In genomic region chr6:115838745-115839144, GRCm38 (mm10) we compare ENCODE assay signal across 7 mouse cellular contexts. TPM values are rescaled to one million over a fixed set of nuclear protein-coding genes. Genes with fewer than 3 reads are reported as not detected.
DNase-seq lines count a peak whose midpoint lies in the region; ATAC-seq lines count a peak whose summit lies in the region.

No protein-coding gene starts in this region.

- peak overlapping the region; percentile 40 for H3K4me3 ChIP-seq in lung, embryonic 16.5 days (ENCODE audit: low read length)
- H3K4me3 ChIP-seq in forebrain, embryonic 15.5 days, result peak overlapping the region; percentile 42
- peak overlapping the region; percentile 38; the same call in 1 of the 2 replicates for H3K4me3 ChIP-seq in limb, embryonic 13.5 days
- H3K4me3 ChIP-seq in stomach, embryonic 15.5 days (replicated peaks), result peak overlapping the region; percentile 35; the same call in 1 of the 2 replicates

- H3K4me1 ChIP-seq in lung, embryonic 16.5 days (replicated peaks; ENCODE audit: control insufficient read depth, insufficient read depth, low read length), result peaks cover 5% of the 10 kb centered on the region; the same call in 1 of the 2 replicates
- H3K4me1 ChIP-seq in forebrain, embryonic 15.5 days, result peaks cover 10% of the 10 kb centered on the region
- H3K4me1 ChIP-seq in limb, embryonic 13.5 days, result peaks cover 8% of the 10 kb centered on the region; the same call in 1 of the 2 replicates
- peaks cover 5% of the 10 kb centered on the region; the same call in 1 of the 2 replicates for H3K4me1 ChIP-seq in stomach, embryonic 15.5 days

- no peaks in the 10 kb centered on the region for H3K9me3 ChIP-seq in lung, embryonic 16.5 days (ENCODE audit: control insufficient read depth, low read length)
- no peaks in the 10 kb centered on the region for H3K9me3 ChIP-seq in forebrain, embryonic 15.5 days
- no peaks in the 10 kb centered on the region for H3K9me3 ChIP-seq in limb, embryonic 13.5 days
- no peaks in the 10 kb centered on the region for H3K9me3 ChIP-seq in stomach, embryonic 15.5 days

- no peak for ATAC-seq in lung, embryonic 16.5 days (ENCODE audit: low read depth)
- peak; percentile 24; the same call in 1 of the 2 replicates for ATAC-seq in forebrain, embryonic 15.5 days (replicated peaks)
- no peak for ATAC-seq in limb, embryonic 13.5 days (ENCODE audit: low FRiP score, low read depth)
- no peak for ATAC-seq in stomach, embryonic 15.5 days (ENCODE audit: insufficient read depth, low FRiP score, low read depth)
- ATAC-seq in megakaryocyte-erythroid progenitor cell, adult 5-6 weeks (replicated peaks; ENCODE audit: low FRiP score, low TSS enrichment, poor library complexity, severe bottlenecking), result no peak

- peak overlapping the region; percentile 49 for H3K9ac ChIP-seq in lung, embryonic 16.5 days (ENCODE audit: low read length)
- H3K9ac ChIP-seq in forebrain, embryonic 15.5 days (replicated peaks), result no peak overlapping the region
- H3K9ac ChIP-seq in limb, embryonic 13.5 days, result no peak overlapping the region
- H3K9ac ChIP-seq in stomach, embryonic 15.5 days, result no peak overlapping the region

- WGBS in lung, embryonic 16.5 days, result 65% methylated on average over 5 of the region's 5 CpGs
- WGBS in forebrain, embryonic 15.5 days, result 76% methylated on average over 5 of the region's 5 CpGs
- WGBS in limb, embryonic 13.5 days, result 49% methylated on average over 5 of the region's 5 CpGs
- WGBS in stomach, embryonic 15.5 days, result 68% methylated on average over 5 of the region's 5 CpGs

- no peak overlapping the region for H3K27ac ChIP-seq in lung, embryonic 16.5 days (ENCODE audit: low read length)
- peak overlapping the region; percentile 55; the same call in 1 of the 2 replicates for H3K27ac ChIP-seq in forebrain, embryonic 15.5 days (replicated peaks)
- no peak overlapping the region for H3K27ac ChIP-seq in limb, embryonic 13.5 days
- H3K27ac ChIP-seq in stomach, embryonic 15.5 days, result no peak overlapping the region

- no peak for DNase-seq in lung, postnatal 25 days (ENCODE audit: low spot score)
- no peak for DNase-seq in cerebellum, adult 11 months

- no peaks in the 10 kb centered on the region for H3K27me3 ChIP-seq in lung, embryonic 16.5 days (ENCODE audit: control insufficient read depth, insufficient read depth, low read depth, low read length)
- no peaks in the 10 kb centered on the region for H3K27me3 ChIP-seq in forebrain, embryonic 15.5 days
- H3K27me3 ChIP-seq in limb, embryonic 13.5 days, result no peaks in the 10 kb centered on the region
- no peaks in the 10 kb centered on the region for H3K27me3 ChIP-seq in stomach, embryonic 15.5 days (replicated peaks)

- H3K36me3 ChIP-seq in lung, embryonic 16.5 days (ENCODE audit: control insufficient read depth, insufficient read depth, low read length), result no peaks in the 10 kb centered on the region; the same call in 1 of the 2 replicates
- peaks cover 20% of the 10 kb centered on the region for H3K36me3 ChIP-seq in forebrain, embryonic 15.5 days
- H3K36me3 ChIP-seq in limb, embryonic 13.5 days, result peaks cover 23% of the 10 kb centered on the region
- peaks cover 8% of the 10 kb centered on the region for H3K36me3 ChIP-seq in stomach, embryonic 15.5 days

- peak overlapping the region; percentile 63 for H3K4me2 ChIP-seq in lung, embryonic 16.5 days (ENCODE audit: low read depth, low read length)
- H3K4me2 ChIP-seq in forebrain, embryonic 15.5 days (replicated peaks), result peak overlapping the region; percentile 68
- peak overlapping the region; percentile 69 for H3K4me2 ChIP-seq in limb, embryonic 13.5 days (replicated peaks)
- peak overlapping the region; percentile 70 for H3K4me2 ChIP-seq in stomach, embryonic 15.5 days

RNA-seq across cellular contexts. Expression of gene Efcab12, which starts 0.5 kb away (rescaled TPM):
- polyA plus RNA-seq in lung, embryonic 16.5 days (2015; fragmentation: Nextera tagmentation; extraction: Ambion mirVana), result 1.8 and 2.1 TPM in 2 replicates
- polyA plus RNA-seq in forebrain, embryonic 15.5 days (2015; fragmentation: Nextera tagmentation; extraction: Ambion mirVana), result 1.8 and 2.0 TPM in 2 replicates
- 0.41 and 0.54 TPM in 2 replicates for polyA plus RNA-seq in limb, embryonic 13.5 days (2015; fragmentation: Nextera tagmentation; extraction: Ambion mirVana)
- polyA plus RNA-seq in stomach, embryonic 15.5 days (2015; fragmentation: Nextera tagmentation; extraction: Ambion mirVana), result 0.58 and 0.71 TPM in 2 replicates
- total RNA-seq in megakaryocyte-erythroid progenitor cell, adult 5-6 weeks (2014; fragmentation: Nextera tagmentation), result not detected in 2 replicates
- total RNA-seq in megakaryocyte-erythroid progenitor cell, adult 5-6 weeks (2017), result 0.05 TPM in 1 of 2 replicates, not detected in the other

RNA-seq across cellular contexts. Expression of gene Mbd4, which starts 14.4 kb away (rescaled TPM):
- 22.4 and 23.5 TPM in 2 replicates for polyA plus RNA-seq in lung, embryonic 16.5 days (2015; fragmentation: Nextera tagmentation; extraction: Ambion mirVana)
- 15.5 and 16.3 TPM in 2 replicates for polyA plus RNA-seq in forebrain, embryonic 15.5 days (2015; fragmentation: Nextera tagmentation; extraction: Ambion mirVana)
- polyA plus RNA-seq in limb, embryonic 13.5 days (2015; fragmentation: Nextera tagmentation; extraction: Ambion mirVana), result 23.6 and 27.7 TPM in 2 replicates
- 15.4 and 19.4 TPM in 2 replicates for polyA plus RNA-seq in stomach, embryonic 15.5 days (2015; fragmentation: Nextera tagmentation; extraction: Ambion mirVana)
- 12.6 and 25.6 TPM in 2 replicates for total RNA-seq in megakaryocyte-erythroid progenitor cell, adult 5-6 weeks (2014; fragmentation: Nextera tagmentation)
- total RNA-seq in megakaryocyte-erythroid progenitor cell, adult 5-6 weeks (2017), result 18.9 and 19.9 TPM in 2 replicates

RNA-seq across cellular contexts. Expression of gene Ift122, which starts 14.5 kb away (rescaled TPM):
- 23.4 and 23.5 TPM in 2 replicates for polyA plus RNA-seq in lung, embryonic 16.5 days (2015; fragmentation: Nextera tagmentation; extraction: Ambion mirVana)
- polyA plus RNA-seq in forebrain, embryonic 15.5 days (2015; fragmentation: Nextera tagmentation; extraction: Ambion mirVana), result 28.2 and 29.4 TPM in 2 replicates
- 25.8 and 27.9 TPM in 2 replicates for polyA plus RNA-seq in limb, embryonic 13.5 days (2015; fragmentation: Nextera tagmentation; extraction: Ambion mirVana)
- 18.8 and 18.9 TPM in 2 replicates for polyA plus RNA-seq in stomach, embryonic 15.5 days (2015; fragmentation: Nextera tagmentation; extraction: Ambion mirVana)
- 0.49 and 1.8 TPM in 2 replicates for total RNA-seq in megakaryocyte-erythroid progenitor cell, adult 5-6 weeks (2014; fragmentation: Nextera tagmentation)
- 2.3 and 3.7 TPM in 2 replicates for total RNA-seq in megakaryocyte-erythroid progenitor cell, adult 5-6 weeks (2017)

RNA-seq across cellular contexts. Expression of gene Rpl32, which starts 30.2 kb away (rescaled TPM):
- polyA plus RNA-seq in lung, embryonic 16.5 days (2015; fragmentation: Nextera tagmentation; extraction: Ambion mirVana), result 2,193 and 2,268 TPM in 2 replicates
- 1,339 and 1,342 TPM in 2 replicates for polyA plus RNA-seq in forebrain, embryonic 15.5 days (2015; fragmentation: Nextera tagmentation; extraction: Ambion mirVana)
- 2,055 and 2,057 TPM in 2 replicates for polyA plus RNA-seq in limb, embryonic 13.5 days (2015; fragmentation: Nextera tagmentation; extraction: Ambion mirVana)
- polyA plus RNA-seq in stomach, embryonic 15.5 days (2015; fragmentation: Nextera tagmentation; extraction: Ambion mirVana), result 2,176 and 2,210 TPM in 2 replicates
- total RNA-seq in megakaryocyte-erythroid progenitor cell, adult 5-6 weeks (2014; fragmentation: Nextera tagmentation), result 5,043 and 6,230 TPM in 2 replicates
- 5,746 and 6,785 TPM in 2 replicates for total RNA-seq in megakaryocyte-erythroid progenitor cell, adult 5-6 weeks (2017)
